Mouse (Mus musculus) T-helper 1 cell (primary cell): ENCODE data around the gene Nudc.

Experiments
- in situ Hi-C: fragments of 300-600 bp; cut with MboI, MseI; formaldehyde crosslinking; loops from one replicate; pipeline ENCODE4 v1.15.1; 2025; ENCODE audit warnings: high pct_unique_total_duplicates

The Nudc gene

GRCm38 (mm10) chr4:133493895-133494294 is 51.9 kb downstream of the Nudc start:
- in situ Hi-C loops, result no loop called here

- in situ Hi-C loops, result no loop called here
Measured at GRCm38 (mm10) chr4:133491800-133492199, 54.0 kb downstream of the Nudc start.

GRCm38 (mm10) chr4:133489489-133490245 is 56.1 kb downstream of the Nudc start:
- in situ Hi-C loops, result no loop called here

GRCm38 (mm10) chr4:133488619-133489392 is 57.0 kb downstream of the Nudc start:
- in situ Hi-C loops, result no loop called here

GRCm38 (mm10) chr4:133486673-133487357 is 59.0 kb downstream of the Nudc start:
- in situ Hi-C loops, result no loop called here

GRCm38 (mm10) chr4:133485691-133486425 is 59.9 kb downstream of the Nudc start:
- in situ Hi-C loops, result no loop called here

GRCm38 (mm10) chr4:133484266-133485025 is 61.4 kb downstream of the Nudc start:
- in situ Hi-C loops, result no loop called here
